Mouse (Mus musculus) heart, embryonic 15.5 days (tissue): ENCODE data around the gene Polr2l. TPM values are rescaled to one million over a fixed set of nuclear protein-coding genes. Genes with fewer than 3 reads are reported as not detected.

Experiments
- ATAC-seq: fragments of 200-750 bp; cut with Nextera tagmentation; replicated peaks from 2 replicates; pipeline ENCODE4 v1.8.0; 2017; ENCODE audit warnings: low read depth, moderate TSS enrichment; ENCODE audit not compliant: insufficient number of reproducible peaks, insufficient read depth, low FRiP score
- H3K27ac ChIP-seq: fragments of 300-500 bp; sonication (generic); 2 replicates; pipeline ENCODE4 v1.5.1; 2015; ENCODE audit warnings: mild to moderate bottlenecking, inconsistent platforms
- H3K27me3 ChIP-seq: fragments of 300-500 bp; sonication (generic); 2 replicates; pipeline ENCODE4 v1.6.1; 2015; ENCODE audit warnings: inconsistent platforms
- H3K36me3 ChIP-seq: fragments of 300-500 bp; sonication (generic); 2 replicates; pipeline ENCODE4 v1.6.1; 2015; ENCODE audit warnings: mild to moderate bottlenecking, inconsistent platforms
- H3K4me1 ChIP-seq: fragments of 300-500 bp; sonication (generic); replicated peaks from 2 replicates; pipeline ENCODE4 v1.6.1; 2015; ENCODE audit warnings: inconsistent platforms
- H3K4me2 ChIP-seq: fragments of 300-500 bp; sonication (generic); 2 replicates; pipeline ENCODE4 v1.6.1; 2015; ENCODE audit warnings: inconsistent platforms, mild to moderate bottlenecking, moderate library complexity
- H3K4me3 ChIP-seq: fragments of 300-500 bp; sonication (generic); 2 replicates; pipeline ENCODE4 v1.5.1; 2015; ENCODE audit warnings: mild to moderate bottlenecking, inconsistent platforms
- H3K9ac ChIP-seq: fragments of 300-500 bp; sonication (generic); 2 replicates; pipeline ENCODE4 v1.6.1; 2015; ENCODE audit warnings: mild to moderate bottlenecking, inconsistent platforms
- H3K9me3 ChIP-seq: fragments of 300-500 bp; sonication (generic); replicated peaks from 2 replicates; pipeline ENCODE4 v1.6.1; 2016; ENCODE audit warnings: inconsistent platforms
- WGBS: fragments of 180-500 bp; shearing (Covaris S2); methylation state at CpG from one replicate; pipeline ENCODE4 v1.1.7; 2015; ENCODE audit warnings: mixed read lengths; 5-methylcytosine and 5-hydroxymethylcytosine counted together
- polyA plus RNA-seq: library from polyadenylated mRNA; unstranded; fragments of >200 nt; fragmentation: Nextera tagmentation; extraction: Ambion mirVana; gene quantifications from 2 replicates; pipeline ENCODE4 v1.2.1, GENCODE M21; 2015

The Polr2l gene
- polyA plus RNA-seq, 1 experiment from 2014 or later, result 59.5 TPM

GRCm38 (mm10) chr7:141466607-141467148 lies 8.3 kb downstream of the Polr2l start:
- Histone ChIP-seq H3K4me1 (peaks cover 66% of the 10 kb centered on the region), H3K27ac (peak overlapping the region; percentile 96), H3K4me2 (peak overlapping the region; percentile 91), H3K9me3 (no peaks in the 10 kb centered on the region), H3K27me3 (peaks cover 40% of the 10 kb centered on the region), H3K4me3 (peak overlapping the region; percentile 69), H3K36me3 (peaks cover 22% of the 10 kb centered on the region), H3K9ac (peak overlapping the region; percentile 85)
- ATAC-seq, result no peak
- WGBS, result 58% methylated on average over 10 of the region's 10 CpGs

GRCm38 (mm10) chr7:141466045-141466394 lies 8.9 kb downstream of the Polr2l start:
- H3K9me3 ChIP-seq, result no peaks in the 10 kb centered on the region
- H3K4me2 ChIP-seq, result no peak overlapping the region
- peak overlapping the region; percentile 48; the same call in 1 of the 2 replicates for H3K27ac ChIP-seq
- H3K36me3 ChIP-seq, result peaks cover 16% of the 10 kb centered on the region
- no peak for ATAC-seq
- no peak overlapping the region; the same call in 1 of the 2 replicates for H3K9ac ChIP-seq
- peaks cover 40% of the 10 kb centered on the region for H3K27me3 ChIP-seq
- H3K4me3 ChIP-seq, result no peak overlapping the region
- 68% methylated on average over 7 of the region's 7 CpGs for WGBS
- H3K4me1 ChIP-seq, result peaks cover 73% of the 10 kb centered on the region

- Histone ChIP-seq H3K9ac (peak overlapping the region; percentile 23; the same call in 1 of the 2 replicates), H3K4me2 (peak overlapping the region; percentile 59), H3K27me3 (peaks cover 43% of the 10 kb centered on the region), H3K4me1 (peaks cover 76% of the 10 kb centered on the region), H3K27ac (peak overlapping the region; percentile 48; the same call in 1 of the 2 replicates), H3K36me3 (peaks cover 11% of the 10 kb centered on the region), H3K9me3 (no peaks in the 10 kb centered on the region), H3K4me3 (no peak overlapping the region; the same call in 1 of the 2 replicates)
- ATAC-seq, result no peak
- WGBS, result 36% methylated on average over 10 of the region's 10 CpGs
Measured at GRCm38 (mm10) chr7:141465388-141466044, 9.4 kb downstream of the Polr2l start.

GRCm38 (mm10) chr7:141464603-141465201 lies 10.2 kb downstream of the Polr2l start:
- Histone ChIP-seq H3K9me3 (no peaks in the 10 kb centered on the region), H3K27me3 (peaks cover 43% of the 10 kb centered on the region), H3K9ac (peak overlapping the region; percentile 18; the same call in 1 of the 2 replicates), H3K4me2 (peak overlapping the region; percentile 59), H3K27ac (peak overlapping the region; percentile 40), H3K4me3 (peak overlapping the region; percentile 35), H3K4me1 (peaks cover 69% of the 10 kb centered on the region), H3K36me3 (peaks cover 3% of the 10 kb centered on the region; the same call in 1 of the 2 replicates)
- 10% methylated on average over 38 of the region's 38 CpGs for WGBS
- ATAC-seq, result no peak

- peaks cover 7% of the 10 kb centered on the region; the same call in 1 of the 2 replicates for H3K36me3 ChIP-seq
- peak overlapping the region; percentile 35 for H3K4me3 ChIP-seq
- H3K27ac ChIP-seq, result peak overlapping the region; percentile 72
- ATAC-seq, result peak; percentile 15; the same call in 1 of the 2 replicates
- no peaks in the 10 kb centered on the region for H3K9me3 ChIP-seq
- H3K9ac ChIP-seq, result peak overlapping the region; percentile 18; the same call in 1 of the 2 replicates
- peaks cover 62% of the 10 kb centered on the region for H3K4me1 ChIP-seq
- 35% methylated on average over 12 of the region's 12 CpGs for WGBS
- H3K27me3 ChIP-seq, result peaks cover 43% of the 10 kb centered on the region
- H3K4me2 ChIP-seq, result peak overlapping the region; percentile 59
Measured at GRCm38 (mm10) chr7:141463824-141464602, 10.9 kb downstream of the Polr2l start.

GRCm38 (mm10) chr7:141462333-141462821 lies 12.6 kb downstream of the Polr2l start:
- Histone ChIP-seq H3K27ac (peak overlapping the region; percentile 72; the same call in 1 of the 2 replicates), H3K9ac (peak overlapping the region; percentile 65), H3K4me2 (peak overlapping the region; percentile 99), H3K36me3 (peaks cover 12% of the 10 kb centered on the region; the same call in 1 of the 2 replicates), H3K4me1 (peaks cover 50% of the 10 kb centered on the region), H3K27me3 (peaks cover 43% of the 10 kb centered on the region), H3K9me3 (no peaks in the 10 kb centered on the region), H3K4me3 (peak overlapping the region; percentile 66)
- ATAC-seq, result no peak
- 18% methylated on average over 5 of the region's 5 CpGs for WGBS

- peak overlapping the region; percentile 99 for H3K4me2 ChIP-seq
- H3K9ac ChIP-seq, result peak overlapping the region; percentile 65
- peaks cover 12% of the 10 kb centered on the region; the same call in 1 of the 2 replicates for H3K36me3 ChIP-seq
- ATAC-seq, result no peak
- peaks cover 43% of the 10 kb centered on the region for H3K27me3 ChIP-seq
- peaks cover 50% of the 10 kb centered on the region for H3K4me1 ChIP-seq
- no peaks in the 10 kb centered on the region for H3K9me3 ChIP-seq
- H3K27ac ChIP-seq, result peak overlapping the region; percentile 72
- H3K4me3 ChIP-seq, result peak overlapping the region; percentile 66
- WGBS, result 2% methylated on average over 59 of the region's 59 CpGs
Measured at GRCm38 (mm10) chr7:141461521-141462332, 13.2 kb downstream of the Polr2l start.

- H3K36me3 ChIP-seq, result peaks cover 12% of the 10 kb centered on the region; the same call in 1 of the 2 replicates
- H3K4me1 ChIP-seq, result peaks cover 51% of the 10 kb centered on the region
- H3K27ac ChIP-seq, result peak within 1 kb of the TSS; percentile 72
- peaks cover 38% of the 10 kb centered on the region for H3K27me3 ChIP-seq
- ATAC-seq, result no peak
- peak within 1 kb of the TSS; percentile 65 for H3K9ac ChIP-seq
- 68% methylated on average over 15 of the region's 15 CpGs for WGBS
- H3K4me3 ChIP-seq, result peak within 1 kb of the TSS; percentile 66
- peak within 1 kb of the TSS; percentile 99 for H3K4me2 ChIP-seq
- no peaks in the 10 kb centered on the region for H3K9me3 ChIP-seq
Measured at GRCm38 (mm10) chr7:141460391-141461113, 14.4 kb downstream of the Polr2l start, which contains the start of gene Cracr2b. Gene Cracr2b, plus strand, starts transcription at chr7:141461094.

- H3K4me2 ChIP-seq, result no peak overlapping the region
- 64% methylated on average over 5 of the region's 5 CpGs for WGBS
- H3K9me3 ChIP-seq, result no peaks in the 10 kb centered on the region
- peaks cover 12% of the 10 kb centered on the region; the same call in 1 of the 2 replicates for H3K36me3 ChIP-seq
- no peak overlapping the region for H3K27ac ChIP-seq
- H3K9ac ChIP-seq, result no peak overlapping the region
- ATAC-seq, result no peak
- peaks cover 33% of the 10 kb centered on the region for H3K27me3 ChIP-seq
- peaks cover 46% of the 10 kb centered on the region for H3K4me1 ChIP-seq
- H3K4me3 ChIP-seq, result no peak overlapping the region
Measured at GRCm38 (mm10) chr7:141460001-141460390, 14.9 kb downstream of the Polr2l start.
